Mouse (Mus musculus) brain, embryonic 14.5 days (tissue): Measurements from ENCODE around the gene Slc2a2.

ENCODE experiments used
- CTCF ChIP-seq: fragments of 200-500 bp; IDR thresholded peaks from 2 replicates; pipeline ENCODE4 v1.5.1; 2012; ENCODE audit warnings: inconsistent platforms, mild to moderate bottlenecking, moderate library complexity, borderline replicate concordance; ENCODE audit not compliant: insufficient read depth, insufficient read length; ENCODE audit errors: extremely low read depth
- POLR2A ChIP-seq: fragments of 200-500 bp; IDR thresholded peaks from 2 replicates; pipeline ENCODE4 v1.6.1; 2012; ENCODE audit warnings: mild to moderate bottlenecking, inconsistent platforms, borderline replicate concordance; ENCODE audit not compliant: poor library complexity, insufficient read depth, insufficient read length, severe bottlenecking; ENCODE audit errors: extremely low read depth

DNA sequence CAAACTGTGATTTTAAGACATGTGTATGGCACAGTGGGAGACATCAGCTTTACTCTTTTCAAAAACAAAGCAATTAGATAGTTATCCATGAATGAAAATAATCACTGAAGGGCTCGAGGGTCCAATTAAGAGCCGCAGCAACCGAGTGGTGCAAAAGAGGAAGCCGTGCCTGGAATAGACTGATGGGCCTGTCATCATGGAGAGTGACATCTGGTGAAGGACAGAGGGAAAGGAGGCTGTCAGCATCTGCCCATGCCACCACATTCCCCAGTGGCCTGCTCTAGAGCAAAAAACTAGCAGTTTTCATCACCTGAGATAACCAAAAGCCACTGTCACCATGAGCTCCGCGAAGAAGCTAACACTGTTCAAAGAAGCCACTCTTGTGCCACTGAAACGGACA is 57.8 kb downstream of the Slc2a2 start:
- TF ChIP-seq CTCF (no peak), POLR2A (no peak)
